Mouse (Mus musculus) forebrain, embryonic 13.5 days (tissue): ENCODE data around the gene Ctc1. TPM values are rescaled to one million over a fixed set of nuclear protein-coding genes. Genes with fewer than 3 reads are reported as not detected.
"Not testable (repeated sequence)": the region's sequence is repeated elsewhere in the genome, so short reads cannot be mapped to it uniquely, and the experiment has no call there.

Source experiments
- ATAC-seq: fragments of 200-750 bp; cut with Nextera tagmentation; 2 replicates; pipeline ENCODE4 v1.8.0; 2017
- H3K27ac ChIP-seq: fragments of 300-500 bp; sonication (generic); 2 replicates; pipeline ENCODE4 v1.5.1; 2015; ENCODE audit warnings: inconsistent platforms, mild to moderate bottlenecking, moderate library complexity
- H3K27me3 ChIP-seq: fragments of 300-500 bp; sonication (generic); 2 replicates; pipeline ENCODE4 v1.6.1; 2015; ENCODE audit warnings: mild to moderate bottlenecking, inconsistent platforms
- H3K36me3 ChIP-seq: fragments of 300-500 bp; sonication (generic); 2 replicates; pipeline ENCODE4 v1.6.1; 2015; ENCODE audit warnings: mild to moderate bottlenecking, inconsistent platforms; ENCODE audit not compliant: poor library complexity, severe bottlenecking
- H3K4me1 ChIP-seq: fragments of 300-500 bp; sonication (generic); 2 replicates; pipeline ENCODE4 v1.6.1; 2015; ENCODE audit warnings: inconsistent platforms
- H3K4me2 ChIP-seq: fragments of 300-500 bp; sonication (generic); 2 replicates; pipeline ENCODE4 v1.6.1; 2015; ENCODE audit warnings: inconsistent platforms, mild to moderate bottlenecking, moderate library complexity
- H3K4me3 ChIP-seq: fragments of 300-500 bp; sonication (generic); 2 replicates; pipeline ENCODE4 v1.5.1; 2015; ENCODE audit warnings: mild to moderate bottlenecking, inconsistent platforms
- H3K9ac ChIP-seq: fragments of 300-500 bp; sonication (generic); 2 replicates; pipeline ENCODE4 v1.6.1; 2015; ENCODE audit warnings: mild to moderate bottlenecking, inconsistent platforms
- H3K9me3 ChIP-seq: fragments of 300-500 bp; sonication (generic); replicated peaks from 2 replicates; pipeline ENCODE4 v1.6.1; 2016; ENCODE audit warnings: inconsistent platforms
- WGBS: fragments of 180-500 bp; shearing (Covaris S2); methylation state at CpG from one replicate; pipeline ENCODE4 v1.1.7; 2015; 5-methylcytosine and 5-hydroxymethylcytosine counted together
- polyA plus RNA-seq: library from polyadenylated mRNA; unstranded; fragments of >200 nt; fragmentation: Nextera tagmentation; extraction: Ambion mirVana; gene quantifications from 2 replicates; pipeline ENCODE4 v1.2.1, GENCODE M21; 2015

Ctc1 gene
- polyA plus RNA-seq, 1 experiment from 2014 or later, result 55.6 TPM

DNA sequence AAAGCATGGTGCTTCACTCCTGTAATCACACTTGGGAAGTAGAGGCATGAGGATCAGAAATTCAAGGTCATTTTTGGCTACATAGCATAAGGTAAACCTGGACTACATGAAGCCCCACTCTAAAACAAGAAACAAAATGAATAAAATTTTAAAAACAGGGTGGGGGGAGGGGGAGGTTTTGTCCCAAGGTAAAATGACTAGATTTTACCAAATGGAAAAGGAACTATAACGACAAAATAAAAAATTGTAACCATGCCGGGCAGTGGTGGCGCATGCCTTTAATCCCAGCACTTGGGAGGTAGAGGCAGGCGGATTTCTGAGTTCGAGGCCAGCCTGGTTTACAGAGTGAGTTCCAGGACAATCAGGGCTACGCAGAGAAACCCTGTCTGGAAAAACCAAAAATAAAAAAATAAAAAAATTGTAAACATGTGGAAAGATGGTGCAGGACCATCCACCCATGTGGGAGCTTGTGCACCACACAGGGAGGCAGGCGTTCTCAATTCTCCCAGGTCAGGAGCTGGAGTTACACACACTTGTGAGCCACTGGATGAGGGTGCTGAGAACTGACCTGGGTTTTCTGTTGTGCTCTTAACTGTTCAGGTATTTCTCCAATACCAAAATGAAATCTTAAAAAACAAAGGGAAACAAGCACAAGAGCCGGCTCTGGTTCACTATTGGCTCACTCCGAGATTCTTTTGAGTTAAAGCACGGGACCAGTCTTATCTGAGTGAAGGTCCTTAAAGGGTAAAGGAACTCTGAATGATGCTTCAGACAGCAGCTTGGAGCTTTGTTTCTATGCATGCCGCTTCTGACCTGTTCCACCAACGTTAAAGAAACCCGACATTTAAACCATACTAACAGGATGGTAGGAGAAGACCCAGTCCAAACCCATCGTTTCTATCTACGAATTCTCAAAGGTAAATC lies 5.0 kb upstream of the Ctc1 start:
- H3K9ac ChIP-seq, result no peak overlapping the region
- no peak overlapping the region for H3K27ac ChIP-seq
- peaks cover 30% of the 10 kb centered on the region for H3K4me1 ChIP-seq
- H3K4me3 ChIP-seq, result no peak overlapping the region
- no peaks in the 10 kb centered on the region for H3K9me3 ChIP-seq
- no peak for ATAC-seq
- no peaks in the 10 kb centered on the region for H3K36me3 ChIP-seq
- H3K4me2 ChIP-seq, result peak overlapping the region; percentile 76; the same call in 1 of the 2 replicates
- 90% methylated on average over 15 of the region's 15 CpGs for WGBS
- H3K27me3 ChIP-seq, result no peaks in the 10 kb centered on the region

DNA sequence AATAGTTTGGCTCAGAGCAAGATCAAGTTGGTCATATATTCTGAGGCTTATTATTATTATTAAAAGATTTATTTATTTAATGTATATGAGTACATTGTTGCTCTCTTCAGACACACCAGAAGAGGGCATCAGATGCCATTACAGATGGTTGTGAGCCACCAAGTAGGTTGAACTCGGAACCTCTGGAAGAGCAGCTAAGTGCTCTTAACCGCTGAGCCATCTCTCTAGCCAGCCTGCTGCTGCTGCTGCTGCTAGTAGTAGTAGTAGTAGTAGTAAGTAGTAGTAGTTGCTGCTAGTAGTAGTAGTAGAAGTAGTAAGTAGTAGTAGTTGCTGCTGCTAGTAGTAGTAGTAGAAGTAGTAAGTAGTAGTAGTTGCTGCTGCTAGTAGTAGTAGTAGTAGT lies 4.3 kb upstream of the Ctc1 start:
- H3K4me2 ChIP-seq, result peak overlapping the region; percentile 76
- not testable (repeated sequence) for H3K27me3 ChIP-seq, H3K36me3 ChIP-seq, ATAC-seq, H3K9me3 ChIP-seq
- H3K27ac ChIP-seq, result peak overlapping the region; percentile 91
- H3K9ac ChIP-seq, result peak overlapping the region; percentile 77; the same call in 1 of the 2 replicates
- peak overlapping the region; percentile 55 for H3K4me3 ChIP-seq
- H3K4me1 ChIP-seq, result peaks cover 30% of the 10 kb centered on the region
- 74% methylated on average over 2 of the region's 2 CpGs for WGBS

DNA sequence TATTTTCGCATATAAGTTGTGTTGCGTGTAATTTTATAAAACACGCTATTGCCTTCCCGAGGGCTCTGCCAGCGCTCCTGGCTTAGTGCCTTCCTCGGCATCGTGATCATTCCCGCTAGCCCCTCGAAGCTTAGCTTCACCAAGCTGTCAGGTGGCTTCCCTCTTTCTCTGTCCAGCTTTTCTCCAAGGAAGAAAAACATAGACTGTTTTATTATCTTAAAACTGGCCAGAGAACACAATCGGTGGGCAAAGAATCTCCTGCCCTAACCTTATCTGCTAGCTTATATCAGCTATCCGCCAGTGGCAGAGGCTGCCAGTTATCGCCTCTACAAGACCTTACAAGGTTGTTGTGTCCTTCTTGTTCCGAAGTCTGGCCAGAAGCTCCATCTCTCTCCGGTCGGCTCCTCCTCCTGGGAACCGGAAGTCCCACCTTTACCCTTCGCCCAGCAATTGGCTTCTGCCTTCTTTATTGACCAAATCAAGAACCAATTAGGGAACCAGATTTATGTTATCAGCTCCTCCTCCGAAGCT lies 3.6 kb upstream of the Ctc1 start:
- ATAC-seq, result peak; percentile 77
- WGBS, result under 1% methylated on average over 18 of the region's 18 CpGs
- H3K27me3 ChIP-seq, result no peaks in the 10 kb centered on the region

DNA sequence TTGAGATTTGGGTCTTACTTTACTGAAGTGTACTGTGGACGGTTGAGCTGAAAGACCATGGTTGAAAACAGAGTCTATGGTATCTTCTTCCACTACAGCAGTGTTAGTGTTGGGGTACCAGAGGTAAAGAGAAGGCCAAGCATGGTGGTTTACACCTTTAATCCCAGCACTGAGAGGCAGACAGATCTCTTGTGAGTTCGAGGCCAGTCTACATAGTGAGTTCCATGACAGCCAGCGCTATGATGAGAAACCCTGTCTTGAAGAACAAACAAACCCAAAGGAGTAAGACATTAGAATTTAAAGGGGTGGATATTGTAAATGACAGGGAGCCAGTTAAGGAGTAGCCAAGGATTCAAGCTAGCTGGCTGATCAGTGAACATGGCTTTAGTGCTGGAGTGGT lies 1.0 kb downstream of the Ctc1 start:
- Histone ChIP-seq H3K4me2 (peak overlapping the region; percentile 69), H3K27me3 (no peaks in the 10 kb centered on the region), H3K4me3 (peak overlapping the region; percentile 69), H3K36me3 (peaks cover 7% of the 10 kb centered on the region), H3K9me3 (no peaks in the 10 kb centered on the region), H3K4me1 (peaks cover 17% of the 10 kb centered on the region), H3K9ac (peak overlapping the region; percentile 86), H3K27ac (peak overlapping the region; percentile 90; the same call in 1 of the 2 replicates)
- 62% methylated on average over 3 of the region's 3 CpGs for WGBS
- ATAC-seq, result no peak

More for the DNA sequence above, 3.6 kb upstream of the Ctc1 start:
- peaks cover 34% of the 10 kb centered on the region for H3K4me1 ChIP-seq
- H3K4me3 ChIP-seq, result peak overlapping the region; percentile 55
- peak overlapping the region; percentile 91 for H3K27ac ChIP-seq
- no peaks in the 10 kb centered on the region for H3K36me3 ChIP-seq
- peak overlapping the region; percentile 76 for H3K4me2 ChIP-seq
- H3K9me3 ChIP-seq, result no peaks in the 10 kb centered on the region
- H3K9ac ChIP-seq, result peak overlapping the region; percentile 77

DNA sequence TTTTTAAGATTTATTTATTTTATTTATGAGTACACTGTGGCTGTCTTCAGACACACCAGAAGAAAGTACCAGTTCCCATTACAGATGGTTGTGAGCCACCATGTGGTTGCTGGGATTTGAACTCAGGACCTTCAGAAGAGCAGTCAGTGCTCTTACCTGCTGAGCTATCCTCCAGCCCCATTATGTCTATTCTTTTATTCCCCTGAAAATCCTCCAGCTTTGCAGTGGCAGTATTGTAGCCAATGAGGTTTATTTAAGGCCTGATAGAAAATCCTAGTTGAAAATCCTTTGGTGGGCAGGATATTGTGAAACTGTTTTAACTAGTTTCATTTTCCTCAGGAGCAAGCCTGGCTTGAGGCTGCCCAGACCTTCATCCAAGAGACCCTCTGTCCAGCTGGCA lies 5.0 kb downstream of the Ctc1 start:
- no peaks in the 10 kb centered on the region for H3K9me3 ChIP-seq
- no peak overlapping the region for H3K4me3 ChIP-seq
- H3K4me2 ChIP-seq, result no peak overlapping the region
- H3K4me1 ChIP-seq, result peaks cover 8% of the 10 kb centered on the region
- no peak for ATAC-seq
- H3K9ac ChIP-seq, result no peak overlapping the region
- peaks cover 47% of the 10 kb centered on the region for H3K36me3 ChIP-seq
- H3K27me3 ChIP-seq, result no peaks in the 10 kb centered on the region
- H3K27ac ChIP-seq, result no peak overlapping the region

DNA sequence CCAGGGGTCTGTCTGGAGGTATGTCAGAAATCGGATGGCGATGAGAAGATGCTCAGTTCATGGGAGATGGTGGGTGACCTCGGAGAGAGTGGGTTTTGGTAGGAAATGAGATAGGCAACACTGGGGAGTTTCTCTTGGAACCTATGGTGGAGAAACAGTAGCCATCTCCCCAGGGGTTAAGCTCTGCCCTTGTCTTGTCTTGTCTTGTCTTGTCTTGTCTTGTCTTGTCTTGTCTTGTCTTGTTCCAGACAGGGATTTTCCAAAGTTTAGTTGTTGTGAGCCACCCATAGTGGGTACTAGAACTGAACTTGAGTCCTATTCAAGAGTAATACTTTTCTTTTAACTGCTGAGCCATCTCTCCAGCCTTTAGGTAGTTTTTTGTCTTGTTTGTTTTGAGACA lies 10.9 kb downstream of the Ctc1 start:
- Histone ChIP-seq H3K4me2 (no peak overlapping the region), H3K9ac (no peak overlapping the region), H3K36me3 (peaks cover 98% of the 10 kb centered on the region), H3K4me1 (no peaks in the 10 kb centered on the region), H3K9me3 (no peaks in the 10 kb centered on the region), H3K4me3 (no peak overlapping the region), H3K27me3 (no peaks in the 10 kb centered on the region), H3K27ac (no peak overlapping the region)
- WGBS, result 95% methylated on average over 3 of the region's 3 CpGs
- ATAC-seq, result no peak

DNA sequence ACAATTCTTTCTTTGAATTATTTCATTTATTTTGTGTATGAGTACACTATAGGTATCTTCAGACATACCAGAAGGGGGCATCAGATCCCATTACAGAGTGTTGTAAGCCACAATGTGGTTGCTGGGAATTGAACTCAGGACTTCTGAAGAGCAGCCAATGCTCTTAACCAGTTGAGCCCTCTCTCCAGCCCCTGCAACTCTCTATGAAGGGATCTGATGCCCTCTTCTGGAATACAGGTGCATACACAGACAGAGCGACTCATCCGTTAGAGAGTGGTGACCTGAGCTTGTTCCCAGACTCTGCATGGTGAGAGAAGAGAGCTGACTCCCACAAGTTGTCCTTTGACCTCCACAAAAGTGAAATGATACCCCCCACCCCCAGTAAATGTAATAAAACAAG lies 13.1 kb downstream of the Ctc1 start:
- ATAC-seq, result no peak
- 66% methylated on average over 2 of the region's 2 CpGs for WGBS
- no peak overlapping the region for H3K4me2 ChIP-seq
- H3K27ac ChIP-seq, result no peak overlapping the region
- peaks cover 98% of the 10 kb centered on the region for H3K36me3 ChIP-seq
- H3K4me3 ChIP-seq, result no peak overlapping the region
- no peaks in the 10 kb centered on the region for H3K27me3 ChIP-seq
- no peaks in the 10 kb centered on the region for H3K4me1 ChIP-seq
- H3K9ac ChIP-seq, result no peak overlapping the region
- H3K9me3 ChIP-seq, result no peaks in the 10 kb centered on the region

DNA sequence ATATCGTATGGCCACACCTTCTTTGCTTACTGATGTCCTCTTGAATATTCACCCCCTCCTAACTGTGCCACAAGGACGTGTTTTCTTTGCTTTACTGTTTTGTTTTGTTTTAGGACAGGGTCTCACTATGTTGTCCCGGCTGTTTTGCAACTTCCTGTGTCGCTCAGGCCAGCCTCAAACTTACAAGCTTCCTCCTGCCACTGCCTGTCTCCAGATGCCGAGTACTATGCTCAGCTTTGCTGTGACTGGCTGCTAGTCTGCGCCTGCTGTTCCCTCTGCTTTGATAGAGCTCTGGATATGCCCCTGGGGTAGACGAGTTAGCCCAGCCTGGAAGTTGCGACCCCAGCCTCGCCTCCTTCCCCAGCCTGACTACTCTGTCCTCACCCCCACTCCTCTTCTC lies 17.8 kb downstream of the Ctc1 start:
- ATAC-seq, result no peak
- Histone ChIP-seq H3K9me3 (no peaks in the 10 kb centered on the region), H3K9ac (no peak overlapping the region), H3K4me3 (no peak overlapping the region), H3K27ac (no peak overlapping the region), H3K4me2 (no peak overlapping the region), H3K4me1 (peaks cover 21% of the 10 kb centered on the region), H3K27me3 (no peaks in the 10 kb centered on the region), H3K36me3 (peaks cover 72% of the 10 kb centered on the region)
- WGBS, result 81% methylated on average over 9 of the region's 9 CpGs

DNA sequence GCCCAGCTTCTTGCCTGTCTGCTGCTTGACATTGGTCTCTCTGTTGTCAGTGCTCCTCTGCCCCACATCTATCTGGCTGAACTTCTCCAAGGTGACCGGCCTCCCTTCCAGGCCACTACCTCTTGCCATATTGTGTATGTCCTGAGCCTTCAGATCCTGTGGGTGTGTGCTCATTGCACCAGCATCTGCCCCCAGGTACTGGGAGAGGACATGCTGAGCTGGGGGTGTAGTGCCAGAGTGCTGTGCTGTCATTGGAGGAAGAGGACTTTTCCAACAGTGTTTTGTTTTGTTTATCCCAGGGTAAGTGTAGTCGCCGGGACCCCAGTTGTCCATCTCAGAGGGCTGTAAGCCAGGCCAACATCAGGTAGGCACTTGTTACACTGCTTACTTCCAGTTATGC lies 18.9 kb downstream of the Ctc1 start:
- ATAC-seq, result no peak
- Histone ChIP-seq H3K4me2 (no peak overlapping the region), H3K27ac (no peak overlapping the region), H3K4me1 (peaks cover 31% of the 10 kb centered on the region), H3K9ac (no peak overlapping the region), H3K9me3 (no peaks in the 10 kb centered on the region), H3K4me3 (no peak overlapping the region), H3K27me3 (no peaks in the 10 kb centered on the region), H3K36me3 (peaks cover 62% of the 10 kb centered on the region)
- WGBS, result 95% methylated on average over 3 of the region's 3 CpGs

DNA sequence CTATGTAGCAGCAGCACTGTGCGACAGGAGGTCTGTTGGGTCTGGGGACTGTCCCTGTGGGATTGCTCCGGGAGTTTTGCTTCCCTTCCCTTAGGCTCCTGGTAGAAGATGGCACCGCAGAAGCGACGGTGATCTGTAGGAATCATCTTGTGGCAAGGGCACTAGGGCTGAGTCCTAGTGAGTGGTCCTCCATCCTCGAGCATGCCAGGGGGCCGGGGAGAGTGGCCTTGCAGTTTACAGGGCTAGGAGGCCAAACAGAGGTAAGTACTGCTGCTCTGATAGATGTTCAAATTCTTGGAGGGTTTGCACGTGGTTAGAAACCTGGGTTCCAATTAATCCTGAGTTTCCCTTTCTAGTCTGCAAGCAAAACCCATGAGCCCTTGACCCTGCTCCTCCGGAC lies 19.7 kb downstream of the Ctc1 start:
- Histone ChIP-seq H3K9me3 (no peaks in the 10 kb centered on the region), H3K4me2 (peak overlapping the region; percentile 57), H3K4me3 (peak overlapping the region; percentile 61; the same call in 1 of the 2 replicates), H3K4me1 (peaks cover 33% of the 10 kb centered on the region), H3K36me3 (peaks cover 53% of the 10 kb centered on the region), H3K27ac (peak overlapping the region; percentile 58), H3K27me3 (no peaks in the 10 kb centered on the region), H3K9ac (peak overlapping the region; percentile 34)
- 73% methylated on average over 9 of the region's 9 CpGs for WGBS
- no peak for ATAC-seq

DNA sequence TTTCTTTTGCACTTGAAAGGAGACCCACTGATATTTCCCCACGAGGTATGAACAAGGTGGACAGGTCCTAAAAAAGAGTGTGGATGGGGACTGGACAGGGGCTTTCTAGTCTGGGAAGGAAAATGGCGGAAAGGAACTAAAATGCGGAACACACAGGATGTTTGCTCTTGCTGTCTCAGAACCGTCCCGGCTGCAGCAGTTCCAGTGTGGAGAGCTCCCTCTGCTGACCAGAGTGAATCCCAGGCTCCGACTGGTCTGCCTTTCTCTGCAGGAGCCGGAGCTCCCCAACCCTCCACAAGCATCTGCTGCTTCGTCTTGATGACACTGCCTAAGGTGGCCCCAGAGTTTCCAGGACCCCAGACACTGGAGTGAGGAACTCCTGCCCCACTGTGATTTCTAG lies 20.1 kb downstream of the Ctc1 start:
- Histone ChIP-seq H3K9ac (peak overlapping the region; percentile 34), H3K4me1 (peaks cover 33% of the 10 kb centered on the region), H3K4me3 (peak overlapping the region; percentile 61), H3K36me3 (peaks cover 49% of the 10 kb centered on the region), H3K27me3 (no peaks in the 10 kb centered on the region), H3K9me3 (no peaks in the 10 kb centered on the region), H3K27ac (peak overlapping the region; percentile 58), H3K4me2 (peak overlapping the region; percentile 57)
- peak; percentile 19; the same call in 1 of the 2 replicates for ATAC-seq
- WGBS, result 6% methylated on average over 8 of the region's 8 CpGs

DNA sequence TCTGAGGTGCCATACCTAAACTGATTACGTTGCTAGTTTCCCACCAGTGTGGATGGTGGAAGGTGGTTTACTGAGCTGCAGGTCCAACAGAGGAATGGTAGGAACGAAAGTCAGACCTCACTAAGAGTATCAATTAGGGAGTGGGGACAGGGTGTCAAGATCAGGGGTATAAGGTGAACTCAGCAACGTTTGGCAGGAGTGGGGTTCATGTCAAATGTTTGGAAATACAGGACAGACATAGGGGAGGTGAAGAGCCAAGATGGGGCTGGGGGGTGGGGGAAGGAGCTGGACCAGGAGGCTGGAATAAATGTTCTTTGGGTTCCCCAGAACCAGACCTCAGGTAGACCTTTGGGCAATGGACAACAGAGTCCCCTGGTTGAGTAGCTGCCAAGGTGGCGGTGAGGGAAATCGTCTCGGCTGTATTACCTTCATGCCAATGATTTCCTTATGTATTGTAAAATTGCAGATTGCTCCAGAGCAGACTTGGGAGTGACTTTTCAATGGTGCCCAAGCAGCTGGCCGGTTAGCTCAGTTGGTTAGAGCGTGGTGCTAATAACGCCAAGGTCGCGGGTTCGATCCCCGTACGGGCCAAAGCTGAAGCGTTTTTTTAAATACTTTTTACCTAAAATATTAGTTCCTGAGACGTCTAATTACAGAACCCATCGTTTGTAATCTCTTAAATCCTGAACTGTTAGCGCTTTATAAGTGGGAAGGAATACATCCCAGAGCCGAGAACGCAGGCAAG lies 20.9 kb downstream of the Ctc1 start:
- peak overlapping the region; percentile 79 for H3K27ac ChIP-seq
- 9% methylated on average over 20 of the region's 20 CpGs for WGBS
- no peaks in the 10 kb centered on the region for H3K9me3 ChIP-seq
- peaks cover 33% of the 10 kb centered on the region for H3K4me1 ChIP-seq
- H3K36me3 ChIP-seq, result peaks cover 41% of the 10 kb centered on the region
- peak; percentile 25; the same call in 1 of the 2 replicates for ATAC-seq
- H3K4me3 ChIP-seq, result peak overlapping the region; percentile 61
- H3K9ac ChIP-seq, result peak overlapping the region; percentile 75
- no peaks in the 10 kb centered on the region for H3K27me3 ChIP-seq
- H3K4me2 ChIP-seq, result peak overlapping the region; percentile 57
